Mouse (Mus musculus) kidney, adult 10 weeks (tissue): ENCODE measurements around the gene Agpat1. TPM values are rescaled to one million over a fixed set of nuclear protein-coding genes. Genes with fewer than 3 reads are reported as not detected.

Experiments
- polyA plus RNA-seq: library from polyadenylated mRNA; stranded (reverse); fragments of 350-450 nt; fragmentation: Illumina TruSeq; extraction: RNeasy Lipid Tissue Mini Kit (QIAGEN cat#74804); gene quantifications from one replicate; pipeline ENCODE4 v1.2.3, GENCODE M21; 2014; ENCODE audit warnings: low read depth, low replicate concordance

Gene Agpat1
- 2.9 TPM for polyA plus RNA-seq

DNA sequence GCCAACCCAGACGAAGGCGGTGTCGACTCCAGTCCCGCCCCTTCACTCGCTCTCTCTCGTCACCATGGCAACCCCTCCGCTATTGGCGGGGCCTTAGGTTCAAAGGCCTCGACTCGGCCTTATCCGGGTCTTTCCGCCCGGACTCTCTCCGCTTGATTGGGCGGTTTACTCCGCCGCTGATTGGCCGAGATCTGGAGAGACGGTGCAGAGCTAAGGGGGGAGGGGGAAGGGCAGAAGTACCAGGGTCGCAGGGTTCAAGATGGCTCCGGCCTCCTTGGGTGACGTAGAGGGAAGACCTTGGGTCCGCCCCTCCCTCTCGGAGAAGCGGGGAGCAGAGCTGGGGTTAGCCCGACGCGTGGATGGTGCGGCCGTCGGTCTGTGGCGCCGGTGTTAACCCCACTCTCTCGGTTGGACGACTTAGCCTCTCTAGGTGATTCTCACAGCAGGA is at the start of gene Agpat1:
Agpat1 (plus strand) TSS at position 202 of the 448 bp plus-strand sequence.

DNA sequence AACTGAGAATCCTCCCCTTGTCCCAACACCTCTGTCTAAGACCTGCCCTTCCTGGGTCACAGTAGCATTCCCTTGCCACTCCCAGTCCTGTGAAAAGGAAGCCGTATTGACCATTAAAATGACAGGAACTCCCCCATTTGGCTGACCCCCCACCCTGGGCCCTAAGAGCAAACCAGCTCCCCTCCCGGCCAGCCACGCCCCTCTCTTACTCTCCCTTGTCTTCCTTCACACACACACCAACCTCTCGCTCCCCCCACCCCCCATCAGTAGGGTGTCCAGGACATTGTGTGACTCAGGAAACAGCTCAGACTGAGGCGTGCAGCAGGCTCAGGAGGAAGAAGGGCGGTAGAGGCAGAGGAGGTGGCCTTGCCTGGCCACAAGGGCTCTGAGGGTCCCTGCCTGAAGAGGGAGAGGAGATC is 40.0 kb upstream of the Agpat1 start, which contains the start of gene Notch4:
Notch4 (plus strand) TSS at position 266 of the 419 bp plus-strand sequence.

DNA sequence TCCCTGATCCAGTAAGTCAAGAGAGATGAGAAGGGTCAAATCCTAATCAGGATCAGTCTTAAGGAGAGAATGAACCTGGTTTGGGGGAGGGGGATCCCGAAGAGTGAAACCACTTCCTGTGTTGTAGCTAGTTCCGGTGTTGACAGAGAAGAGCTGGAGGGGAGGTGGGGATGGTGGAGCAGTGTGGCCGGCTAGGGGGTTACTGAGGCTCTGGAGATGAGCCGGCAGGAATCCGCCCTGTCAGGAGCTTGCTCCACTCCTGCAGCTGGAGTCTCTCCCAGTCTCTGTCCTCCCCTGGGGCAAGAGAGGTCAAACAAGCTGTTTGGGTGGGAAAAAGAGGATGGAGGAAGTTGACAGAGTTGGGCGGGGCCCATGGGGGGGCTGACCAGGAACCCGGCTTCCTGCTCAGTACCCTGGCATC is 14.4 kb upstream of the Agpat1 start, which contains the start of gene Gpsm3:
Gpsm3 (plus strand) TSS at position 126 of the 421 bp plus-strand sequence.

DNA sequence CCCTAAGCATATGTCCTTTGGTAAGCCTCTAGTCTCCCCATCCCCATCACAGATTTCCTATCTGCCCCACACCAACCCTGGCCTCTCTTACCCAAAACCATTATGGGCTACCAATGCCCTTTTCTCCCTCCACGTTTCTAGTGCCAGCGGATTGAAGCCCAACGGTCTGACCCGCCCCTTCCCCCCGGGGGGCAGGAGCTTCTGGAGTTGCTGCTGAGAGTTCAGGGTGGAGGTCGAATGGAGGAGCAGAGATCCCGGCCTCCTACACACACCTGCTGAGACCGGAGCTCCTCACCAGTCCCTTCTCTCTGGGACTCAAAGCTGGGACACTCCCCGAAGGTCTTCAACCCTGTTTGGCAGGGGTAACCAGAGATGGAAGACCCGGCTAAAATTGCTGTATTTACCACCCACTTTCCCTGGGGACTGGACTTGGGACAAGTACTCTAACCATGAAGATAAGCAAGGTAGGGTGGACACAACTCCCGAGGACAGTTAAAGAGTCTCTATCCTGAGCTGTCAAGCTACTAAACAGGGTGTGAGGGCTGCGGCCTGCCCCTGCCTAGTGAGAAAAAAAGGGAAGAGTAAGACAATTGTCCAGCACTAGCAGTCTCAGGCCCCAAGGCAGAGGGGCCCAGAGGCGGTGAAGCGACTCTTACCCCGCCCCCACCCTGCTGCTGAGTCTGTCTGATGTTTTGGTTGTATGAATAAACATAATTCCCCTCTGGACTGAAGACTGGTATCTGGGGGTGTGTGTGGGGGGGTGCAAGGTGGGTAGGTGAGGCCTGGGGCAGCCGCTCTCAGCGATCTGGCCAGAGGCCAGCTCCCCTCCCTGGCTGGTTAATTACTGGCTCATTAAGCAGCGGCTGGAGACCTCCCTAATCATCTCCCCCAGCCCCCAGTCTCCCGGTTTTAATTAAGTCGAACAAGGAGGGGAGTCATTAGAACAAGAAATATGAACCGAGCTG is 12.8 kb upstream of the Agpat1 start, which contains the start of gene Pbx2:
Pbx2 (plus strand) TSS at position 238 of the 965 bp plus-strand sequence.

DNA sequence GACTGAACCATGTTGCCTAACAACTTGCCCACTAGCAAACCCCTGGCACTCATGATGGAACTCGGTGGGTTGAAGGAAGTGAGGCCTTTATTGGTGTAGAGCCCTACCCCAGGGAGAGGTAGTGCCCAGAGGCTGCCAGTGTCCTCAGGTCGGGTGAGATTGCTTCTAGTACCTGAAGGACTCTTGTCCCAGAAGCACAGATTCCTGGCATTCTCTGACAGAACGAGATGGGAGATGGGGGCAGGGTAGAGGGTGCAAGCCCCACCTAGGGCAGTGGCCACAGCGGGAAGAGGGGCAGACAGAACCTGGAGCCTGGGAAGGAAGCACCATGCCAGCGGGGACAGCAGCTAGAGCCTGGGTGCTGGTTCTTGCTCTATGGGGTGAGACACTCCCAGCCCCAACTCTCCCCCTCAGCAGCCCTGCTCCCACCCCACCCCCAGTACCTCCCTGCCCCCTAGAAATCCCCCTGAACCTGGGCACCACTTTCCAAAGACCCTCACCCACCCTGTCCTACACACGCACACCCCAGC is 6.4 kb upstream of the Agpat1 start, which contains the start of gene Ager:
Ager (plus strand) TSS at position 297 of the 530 bp plus-strand sequence.

DNA sequence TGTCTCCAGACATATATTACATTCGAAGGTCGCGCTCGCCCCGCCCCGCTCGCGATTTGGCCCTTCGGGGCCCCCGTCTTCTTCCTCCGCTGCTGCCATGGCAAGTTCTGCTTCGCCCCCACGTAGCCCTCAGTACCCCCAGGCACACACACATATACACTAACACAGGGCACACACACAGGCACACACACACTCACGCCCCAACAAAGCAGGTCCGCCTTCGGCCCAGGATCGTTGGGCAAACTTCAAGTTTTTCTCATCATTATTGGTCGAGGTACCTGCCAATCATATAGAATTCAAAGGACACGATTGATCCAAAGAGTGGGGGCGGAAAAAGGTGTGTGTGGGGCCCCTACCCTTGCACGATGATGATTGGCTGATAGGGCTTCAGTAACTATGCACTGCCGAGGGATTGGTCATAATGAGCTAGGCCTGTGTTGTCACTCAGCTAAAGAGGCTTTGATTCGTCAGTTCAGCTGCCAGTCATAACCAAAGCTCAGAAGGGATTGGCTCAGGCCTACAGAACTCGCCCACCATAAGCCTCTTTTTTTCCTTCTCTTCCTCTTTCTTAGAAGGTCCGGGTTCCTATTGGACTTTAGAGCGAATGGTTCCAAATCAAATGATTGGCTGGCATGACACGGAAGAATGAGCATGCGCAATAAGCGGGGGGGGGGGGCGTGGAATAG is 544 bp upstream of the Agpat1 start, which contains the start of gene Rnf5:
Rnf5 (minus strand) TSS at position 316 of the 686 bp plus-strand sequence.

DNA sequence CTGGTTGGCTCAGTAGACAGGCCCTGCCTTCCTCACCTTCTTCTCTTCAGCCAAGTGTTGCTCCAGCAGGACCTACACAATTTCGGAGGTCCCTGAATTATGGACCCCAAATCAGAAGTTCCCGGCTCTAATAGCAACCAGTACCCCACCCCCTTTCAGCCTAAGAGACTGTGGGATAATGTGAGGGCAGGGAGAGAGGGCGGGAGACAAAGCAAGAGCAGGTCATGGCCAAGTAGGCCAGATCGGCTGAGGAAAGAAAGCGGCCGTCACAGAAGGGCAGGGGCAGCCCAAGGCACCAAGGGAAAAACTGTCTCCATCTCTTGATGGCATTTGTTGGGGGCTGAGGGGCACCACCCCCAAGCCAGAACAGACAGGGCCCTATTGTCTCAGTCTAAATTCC is 11.8 kb downstream of the Agpat1 start, which contains the start of gene Egfl8:
Egfl8 (minus strand) TSS at position 101 of the 400 bp plus-strand sequence.

DNA sequence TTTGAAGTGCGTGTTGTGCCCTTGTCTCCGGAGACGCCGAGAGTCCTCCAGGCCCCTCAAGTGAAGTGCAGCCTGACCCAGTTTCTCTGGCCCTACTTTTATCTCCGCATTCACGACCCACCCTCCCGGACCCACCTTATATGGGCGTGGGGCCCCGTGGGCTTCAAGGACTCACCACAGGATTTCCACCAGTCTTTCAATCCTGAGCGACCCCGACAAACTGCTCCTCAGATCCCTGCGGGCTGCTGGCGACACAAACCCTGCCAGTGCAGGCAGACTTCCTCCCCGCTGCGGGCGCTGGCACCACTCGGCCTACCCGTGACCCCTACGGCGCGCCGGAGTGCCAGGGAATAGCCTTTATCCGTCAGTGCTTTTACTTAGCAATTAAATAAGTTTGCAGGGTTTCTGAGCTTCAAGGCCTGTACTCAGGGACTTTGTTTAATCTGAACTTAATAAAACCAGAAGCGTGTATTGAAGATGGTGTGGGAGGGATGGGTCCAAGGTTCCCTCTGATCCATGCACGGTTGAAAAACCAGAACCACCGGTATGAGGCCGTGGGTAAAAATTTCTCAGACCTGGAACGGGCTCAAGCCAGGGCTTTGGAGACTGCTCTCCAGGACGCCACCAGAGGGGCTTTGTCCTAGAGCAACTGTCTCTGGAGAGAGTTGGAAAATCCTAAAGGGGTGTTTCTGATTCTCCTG is 24.0 kb downstream of the Agpat1 start, which contains the start of gene Ppt2:
Ppt2 (minus strand) TSS at position 568 of the 701 bp plus-strand sequence.

DNA sequence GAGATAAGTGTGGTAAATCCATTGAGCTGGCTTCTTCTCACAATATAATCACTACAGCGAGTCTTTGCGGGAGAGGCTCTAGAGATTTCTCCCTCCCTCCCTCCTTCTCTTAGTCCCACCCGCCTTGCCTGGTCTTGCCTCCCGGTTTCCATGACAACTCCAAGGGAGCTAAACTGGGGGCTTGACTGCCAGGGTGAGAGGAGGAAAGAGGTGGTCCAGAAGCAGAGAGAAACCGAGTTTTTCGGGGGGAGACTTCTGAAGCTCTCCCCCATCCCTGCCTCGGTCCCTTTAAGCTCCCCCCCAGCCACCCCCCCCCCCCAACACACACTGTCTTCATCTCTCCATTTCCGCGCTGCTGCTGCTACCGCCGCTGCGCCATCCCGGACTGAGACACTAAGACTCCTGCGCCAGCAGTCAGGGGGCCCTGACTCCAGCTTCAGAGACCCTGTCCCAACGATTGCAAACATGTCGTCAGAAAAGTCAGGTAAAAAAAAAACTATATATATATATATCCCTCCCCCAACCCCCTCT is 25.2 kb downstream of the Agpat1 start, which contains the start of gene Prrt1:
Prrt1 (plus strand) TSS at position 313 of the 531 bp plus-strand sequence.

DNA sequence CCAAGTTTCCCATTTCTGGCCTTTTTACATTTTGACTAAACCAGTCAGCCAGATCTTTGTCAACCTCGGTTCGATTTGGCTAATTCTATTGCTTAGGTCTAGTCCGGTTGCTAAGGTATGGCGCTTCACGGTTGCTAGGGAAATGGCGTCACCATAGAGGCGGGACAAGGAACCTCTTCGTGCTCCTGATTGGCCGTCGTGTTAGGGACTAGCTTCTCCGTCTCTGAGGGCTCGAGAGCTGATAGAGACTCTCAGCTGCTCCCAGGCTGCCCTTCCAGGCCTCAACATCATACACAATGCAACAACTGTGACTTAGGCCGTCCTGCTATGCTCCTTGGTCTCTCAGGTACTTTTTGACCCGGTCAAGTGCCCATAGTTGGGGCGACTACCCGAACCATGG is 40.5 kb downstream of the Agpat1 start, which contains the start of gene Fkbpl:
Fkbpl (plus strand) TSS at position 157 of the 400 bp plus-strand sequence.

DNA sequence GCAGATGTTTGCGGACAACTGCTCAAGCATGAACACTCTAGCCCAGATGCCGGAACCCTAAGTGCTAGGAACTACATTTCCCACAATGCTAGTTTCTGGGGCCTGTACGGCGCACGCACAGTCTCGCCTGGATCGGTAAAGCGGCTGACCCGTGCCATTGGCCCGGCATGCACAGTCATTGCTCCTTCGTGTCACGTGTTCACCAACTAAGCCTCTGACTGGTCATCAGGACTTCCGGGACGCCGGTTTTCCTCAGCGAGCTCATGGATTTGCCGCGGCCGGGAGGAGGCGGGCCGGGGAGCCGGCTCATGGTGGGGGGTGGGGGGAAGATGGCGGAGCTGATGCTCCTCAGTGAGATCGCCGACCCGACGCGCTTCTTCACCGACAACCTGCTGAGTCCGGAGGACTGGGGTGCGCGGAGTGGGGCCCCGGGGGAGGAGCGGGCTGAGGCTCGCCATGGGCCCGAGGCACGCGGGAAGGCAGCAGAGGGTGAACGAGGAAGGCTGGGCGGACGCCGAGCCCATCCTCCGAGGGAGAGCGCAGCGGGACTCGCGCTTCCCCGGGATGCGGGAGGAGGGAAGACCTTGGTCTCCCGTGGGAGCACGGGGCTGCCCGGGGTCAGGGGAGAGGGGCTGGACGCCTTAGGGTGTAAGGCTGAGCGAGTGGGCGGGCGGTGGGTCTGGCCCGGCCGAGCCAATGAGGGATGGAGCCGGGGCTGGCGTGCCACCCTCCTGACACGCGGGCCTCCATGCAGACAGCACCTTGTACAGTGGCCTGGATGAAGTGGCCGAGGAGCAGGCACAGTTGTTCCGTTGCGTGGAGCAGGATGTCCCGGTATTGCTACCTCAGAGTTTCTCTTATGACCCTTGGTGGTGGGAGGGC is 43.1 kb downstream of the Agpat1 start, which contains the start of gene Atf6b:
Atf6b (plus strand) TSS at position 241 of the 882 bp plus-strand sequence.

Other genes with a start within 250 kb of the Agpat1 start
- not detected for gene Btnl2, start 249.4 kb upstream of the Agpat1 start, polyA plus RNA-seq
- gene Btnl1, start 227.1 kb upstream of the Agpat1 start, polyA plus RNA-seq: not detected
- 1.9 TPM for gene BC051142, start 205.4 kb upstream of the Agpat1 start, polyA plus RNA-seq
- gene Btnl4, start 126.9 kb upstream of the Agpat1 start, polyA plus RNA-seq: not detected
- gene Btnl6, start 86.9 kb upstream of the Agpat1 start, polyA plus RNA-seq: not detected
- gene Notch4, start 40.0 kb upstream of the Agpat1 start, polyA plus RNA-seq: 0.93 TPM
- gene Gpsm3, start 14.5 kb upstream of the Agpat1 start, polyA plus RNA-seq: 3.8 TPM
- gene Pbx2, start 13.0 kb upstream of the Agpat1 start, polyA plus RNA-seq: 11.4 TPM
- not detected for gene Ager, start 6.4 kb upstream of the Agpat1 start, polyA plus RNA-seq
- 49.6 TPM for gene Rnf5, start 572 bp upstream of the Agpat1 start, polyA plus RNA-seq
- gene Egfl8, start 11.7 kb downstream of the Agpat1 start, polyA plus RNA-seq: not detected
- gene Ppt2, start 24.2 kb downstream of the Agpat1 start, polyA plus RNA-seq: 7.2 TPM
- gene Prrt1, start 25.3 kb downstream of the Agpat1 start, polyA plus RNA-seq: 0.57 TPM
- 5.5 TPM for gene Fkbpl, start 40.5 kb downstream of the Agpat1 start, polyA plus RNA-seq
- gene Atf6b, start 42.9 kb downstream of the Agpat1 start, polyA plus RNA-seq: 1.8 TPM
- not detected for gene Tnxb, start 66.3 kb downstream of the Agpat1 start, polyA plus RNA-seq
- gene C4b, start 139.6 kb downstream of the Agpat1 start, polyA plus RNA-seq: not detected
- gene Cyp21a1, start 200.3 kb downstream of the Agpat1 start, polyA plus RNA-seq: not detected
- 2.6 TPM for gene Stk19, start 232.7 kb downstream of the Agpat1 start, polyA plus RNA-seq
- 3.0 TPM for gene Dxo, start 232.8 kb downstream of the Agpat1 start, polyA plus RNA-seq
- gene Skiv2l, start 245.9 kb downstream of the Agpat1 start, polyA plus RNA-seq: 2.3 TPM
- 1.4 TPM for gene Nelfe, start 246.1 kb downstream of the Agpat1 start, polyA plus RNA-seq